Mouse (Mus musculus) mesoderm, embryonic 11.5 days (tissue): ENCODE results near the gene Ttf1.
"Not testable (repeated sequence)": the region's sequence is repeated elsewhere in the genome, so short reads cannot be mapped to it uniquely, and the experiment has no call there.

ENCODE experiments used
- DNase-seq: peaks from one replicate; pipeline ENCODE4 v3.0.0-alpha.2; 2012; ENCODE audit warnings: low read depth, low spot score

The Ttf1 gene

DNA sequence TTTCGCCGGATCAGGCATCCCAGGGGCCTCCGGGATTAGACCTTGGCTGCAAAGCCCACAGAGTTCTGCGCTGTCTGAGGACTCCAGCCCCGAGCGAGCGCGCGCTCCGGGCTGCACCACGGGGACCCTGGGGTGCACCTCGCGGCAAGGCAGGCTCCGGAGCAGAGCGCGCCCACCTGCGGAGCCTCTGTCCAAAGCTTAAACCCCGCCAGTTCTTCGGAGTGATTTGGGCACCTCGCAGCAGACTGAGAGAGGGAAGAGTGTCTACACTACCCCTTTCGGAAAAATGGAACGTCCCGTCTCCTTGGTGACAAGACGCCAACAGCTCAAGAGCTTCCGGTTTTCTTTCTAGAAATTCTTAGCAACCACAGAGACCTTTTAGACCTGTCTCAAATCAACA lies 5.1 kb upstream of the Ttf1 start, which contains the start of gene Cfap77:
TSS of gene Cfap77 (minus strand) at position 76 of the 400 bp plus-strand sequence.
- peak; percentile 78 for DNase-seq

DNA sequence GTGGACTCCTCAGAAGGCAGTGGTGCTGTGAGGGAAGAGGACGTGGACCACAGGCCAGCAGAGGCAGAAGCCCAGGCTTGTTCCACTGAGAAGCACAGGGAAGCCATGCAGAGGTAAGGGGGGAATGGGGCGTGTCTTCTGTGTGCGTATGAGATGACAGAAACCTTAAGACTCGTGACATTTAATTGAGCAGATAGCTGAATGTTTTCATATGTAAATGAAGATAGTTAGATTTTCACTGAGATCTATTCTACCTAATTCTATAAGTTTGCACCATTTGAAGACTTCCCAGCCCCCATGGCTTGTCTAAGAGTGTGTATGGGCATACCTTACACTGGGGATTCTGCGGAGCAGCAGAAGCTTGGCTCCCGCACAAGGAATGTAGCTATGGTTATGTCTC lies 5.7 kb downstream of the Ttf1 start:
- no peak for DNase-seq

DNA sequence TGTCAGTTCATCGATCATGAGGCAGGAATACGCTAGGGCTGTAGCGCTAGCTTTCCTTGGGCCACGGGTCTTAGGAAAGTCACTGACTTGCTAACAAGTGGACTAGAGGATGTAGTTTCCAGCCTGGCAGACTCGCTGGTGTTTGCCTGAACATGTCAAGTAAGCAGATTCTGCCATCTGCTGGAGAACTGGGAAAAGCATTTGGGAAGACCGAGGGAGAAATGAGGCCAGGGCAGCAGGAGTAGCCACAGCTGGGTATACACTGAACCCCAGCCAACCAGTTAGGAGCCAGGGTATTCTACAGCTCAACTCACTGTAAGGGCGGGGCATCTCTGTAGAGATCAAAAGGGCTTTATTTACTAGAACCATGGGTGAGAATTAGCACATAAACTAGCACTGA lies 6.3 kb downstream of the Ttf1 start:
- DNase-seq = peak; percentile 43

DNA sequence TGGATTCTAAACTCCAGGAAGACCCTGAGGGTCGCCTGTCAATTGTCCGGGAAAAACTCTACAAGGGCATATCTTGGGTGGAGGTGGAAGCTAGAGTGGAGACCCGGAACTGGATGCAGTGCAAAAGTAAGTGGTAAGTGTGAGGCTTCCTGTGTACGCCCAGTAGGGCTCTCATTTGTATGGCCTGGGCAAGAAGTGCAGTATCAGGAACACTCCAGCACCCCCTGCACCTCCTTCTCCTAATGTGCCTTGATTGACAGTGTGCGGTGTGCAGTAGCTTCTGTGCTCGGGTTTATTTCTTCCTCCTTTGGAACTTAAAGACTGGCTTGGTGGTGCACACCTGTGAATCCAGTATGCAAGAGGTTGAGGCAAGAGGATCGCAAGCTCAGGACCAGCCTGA lies 14.6 kb downstream of the Ttf1 start:
- DNase-seq = no peak

DNA sequence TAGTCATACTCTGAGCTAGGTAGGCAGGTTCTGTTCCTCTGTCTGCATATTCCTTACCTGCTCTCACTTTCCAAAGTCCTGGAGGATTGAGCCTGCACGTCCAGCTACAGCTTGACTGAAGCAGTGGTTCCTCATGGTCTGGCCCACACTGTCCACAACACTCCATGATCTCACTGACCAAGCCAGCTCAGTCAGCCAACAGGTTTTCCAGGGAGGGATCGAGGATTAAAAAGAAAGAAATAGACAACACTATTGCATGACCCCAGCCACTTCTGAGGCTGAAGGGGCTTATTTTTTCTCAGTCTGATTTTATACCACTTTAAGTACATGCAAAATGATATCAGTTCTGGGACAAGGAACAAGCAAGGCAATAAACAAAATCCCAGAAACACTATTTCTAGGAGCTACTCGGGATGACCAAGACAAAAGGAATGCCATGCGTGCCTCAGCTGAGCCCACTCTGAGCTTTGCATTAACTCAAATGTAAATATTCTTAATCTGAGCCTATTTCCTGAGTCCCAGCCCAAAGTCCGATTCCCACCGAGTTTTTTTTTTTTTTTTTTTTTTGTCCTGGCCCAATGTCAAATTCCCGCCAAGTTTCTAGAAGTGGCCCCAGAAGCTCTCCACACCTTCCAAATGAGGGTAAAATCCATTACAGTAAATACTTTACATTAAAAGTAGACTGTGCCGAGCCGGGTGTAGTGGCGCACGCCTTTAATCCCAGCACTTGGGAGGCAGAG lies 15.4 kb downstream of the Ttf1 start:
- no peak for DNase-seq

DNA sequence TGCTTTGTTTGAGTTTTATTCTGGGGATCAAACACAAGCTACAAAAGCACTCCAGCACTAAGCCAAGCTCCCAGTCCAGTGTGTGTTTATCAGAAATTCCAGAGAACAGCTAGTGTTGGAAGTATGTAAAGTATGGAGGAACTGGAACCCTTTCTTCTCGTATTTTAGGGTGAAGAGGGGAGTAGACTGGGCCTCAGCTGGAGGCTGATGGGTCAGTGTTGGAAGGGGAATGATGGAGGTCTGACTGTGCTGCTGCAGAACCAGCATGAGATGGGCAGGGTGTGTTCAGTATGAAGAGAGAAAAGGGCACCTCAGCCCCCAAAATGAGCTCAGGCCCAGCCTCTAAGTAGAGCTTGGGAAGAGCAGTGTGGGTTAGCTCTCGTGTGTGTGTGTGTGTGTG lies 16.2 kb downstream of the Ttf1 start:
- DNase-seq = no peak

DNA sequence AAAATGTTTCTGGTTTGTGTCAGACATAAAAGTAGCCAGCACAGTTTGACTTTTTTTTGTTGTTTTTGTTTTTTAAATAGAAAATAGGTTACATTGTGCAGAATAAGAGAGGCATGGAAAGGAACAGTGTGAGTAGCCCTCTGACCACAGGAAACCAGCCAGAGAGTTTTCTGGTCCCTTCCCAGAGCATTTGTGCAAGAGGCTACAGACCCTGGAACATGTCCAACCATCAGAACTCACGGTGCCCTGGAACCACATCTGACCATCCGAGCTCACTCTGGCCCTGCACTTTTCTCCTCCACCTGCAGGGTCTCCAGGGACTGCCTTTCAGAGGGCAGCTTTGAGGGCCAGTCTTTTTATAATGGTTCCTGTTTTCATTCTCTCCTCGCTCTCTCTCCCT lies 21.9 kb downstream of the Ttf1 start:
- no peak for DNase-seq

DNA sequence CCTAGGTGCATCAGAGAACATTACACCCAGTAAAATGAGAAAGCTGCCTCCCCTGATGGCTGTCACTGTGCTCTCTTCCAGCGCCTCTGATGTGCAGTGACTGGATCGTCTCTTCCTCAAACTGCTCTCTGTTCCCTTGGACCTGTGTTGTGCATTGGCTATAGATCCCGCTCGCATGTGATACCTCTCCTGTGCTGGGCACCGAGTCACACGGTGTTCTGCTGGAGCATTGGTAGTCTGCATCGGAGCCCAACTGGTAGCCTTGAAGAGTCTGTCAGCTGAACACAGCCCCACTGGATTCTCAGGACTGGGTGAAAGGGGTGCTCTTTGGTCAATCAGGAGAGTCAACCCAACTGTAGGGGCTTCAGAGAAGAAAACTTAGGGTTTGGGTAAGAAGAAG lies 26.0 kb downstream of the Ttf1 start:
- no peak for DNase-seq

DNA sequence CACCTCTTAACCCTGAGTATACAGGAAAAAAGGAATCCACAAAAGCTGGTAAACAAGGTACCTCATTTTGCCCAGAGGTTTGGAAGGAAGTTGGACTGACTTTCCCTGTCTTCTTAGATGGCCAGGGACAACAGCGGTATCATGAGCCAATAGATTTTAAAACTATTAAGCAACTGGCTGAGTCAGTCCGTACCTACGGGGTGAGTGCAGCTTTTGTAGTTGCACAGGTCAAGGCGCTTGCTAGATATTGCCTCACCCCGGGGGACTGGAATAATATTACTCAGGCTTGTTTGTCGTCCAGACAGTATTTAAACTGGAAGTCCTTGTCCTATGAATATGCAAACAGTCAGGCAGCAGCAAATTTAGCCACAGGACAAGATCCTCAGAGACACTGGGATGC lies 29.2 kb downstream of the Ttf1 start:
- DNase-seq = not testable (repeated sequence)

DNA sequence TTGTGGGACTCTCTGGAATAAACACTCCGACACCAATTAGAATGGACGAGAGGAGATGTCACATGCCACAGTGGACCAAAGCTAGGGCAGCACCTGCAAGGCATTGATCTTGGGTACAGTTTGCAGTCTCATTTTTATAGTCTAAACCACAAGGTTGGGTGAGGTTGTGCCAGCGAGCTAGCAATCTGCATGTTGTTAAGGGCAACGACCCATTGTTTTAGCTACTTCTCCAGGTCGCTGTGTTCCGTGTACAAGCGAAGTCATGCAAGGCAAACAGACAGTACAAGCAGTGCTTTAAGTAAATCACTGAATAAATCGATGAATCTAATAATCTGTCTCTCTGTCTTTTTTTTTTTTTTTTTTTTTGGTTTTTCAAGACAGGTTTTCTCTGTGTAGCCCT lies 35.6 kb downstream of the Ttf1 start:
- DNase-seq = no peak

DNA sequence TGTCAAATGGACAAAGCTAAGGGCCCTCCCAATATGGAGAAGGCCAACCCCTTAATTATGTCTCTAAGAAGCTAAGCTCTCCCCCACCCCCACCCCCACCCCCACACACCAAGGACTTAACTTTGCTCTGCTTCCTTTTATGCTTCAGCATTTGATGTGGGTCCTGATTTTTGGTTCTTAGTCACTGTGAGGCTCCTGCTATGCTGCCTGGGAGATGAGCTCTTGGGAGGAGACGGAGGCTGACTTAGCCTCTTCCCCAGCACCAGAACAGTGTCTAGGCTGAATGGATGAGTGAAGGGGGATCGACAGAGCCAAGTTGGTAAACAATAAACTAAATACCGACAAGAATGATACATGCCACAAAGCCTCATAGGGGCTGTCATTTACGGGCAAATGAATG lies 36.7 kb downstream of the Ttf1 start:
- no peak for DNase-seq

DNA sequence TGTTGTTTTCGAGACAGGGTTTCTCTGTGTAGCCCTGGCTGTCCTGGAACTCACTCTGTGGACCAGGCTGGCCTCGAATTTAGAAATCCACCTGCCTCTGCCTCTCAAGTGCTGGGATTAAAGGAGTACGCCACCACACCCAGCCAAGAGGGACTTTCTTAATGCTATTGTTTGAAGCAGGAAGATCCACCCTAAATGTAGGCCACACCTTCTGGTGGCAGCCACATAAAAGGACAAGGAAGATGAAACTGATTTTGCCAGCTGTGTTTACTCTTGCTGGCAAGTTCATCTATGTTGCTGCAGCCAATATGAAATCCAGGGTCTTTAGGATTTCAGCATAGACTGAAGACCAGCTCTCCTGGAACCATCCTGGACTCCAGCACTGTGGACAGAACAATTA lies 37.4 kb downstream of the Ttf1 start:
- no peak for DNase-seq

DNA sequence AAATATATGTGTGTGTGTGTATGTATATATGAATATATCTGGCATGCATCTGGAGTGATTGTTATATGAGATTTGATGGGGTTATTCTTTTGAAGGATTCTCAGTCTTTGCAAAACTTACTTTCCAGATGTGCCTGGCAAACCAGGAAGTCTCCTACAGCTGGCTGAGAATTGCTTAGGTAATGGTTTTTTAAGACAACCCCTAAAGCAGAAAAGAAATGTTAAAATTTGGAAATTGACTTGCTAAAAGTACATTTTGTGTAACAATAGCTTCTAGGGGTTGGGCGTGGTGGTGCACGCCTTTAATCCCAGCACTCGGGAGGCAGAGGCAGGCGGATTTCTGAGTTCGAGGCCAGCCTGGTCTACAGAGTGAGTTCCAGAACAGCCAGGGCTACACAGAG lies 37.9 kb downstream of the Ttf1 start:
- not testable (repeated sequence) for DNase-seq

DNA sequence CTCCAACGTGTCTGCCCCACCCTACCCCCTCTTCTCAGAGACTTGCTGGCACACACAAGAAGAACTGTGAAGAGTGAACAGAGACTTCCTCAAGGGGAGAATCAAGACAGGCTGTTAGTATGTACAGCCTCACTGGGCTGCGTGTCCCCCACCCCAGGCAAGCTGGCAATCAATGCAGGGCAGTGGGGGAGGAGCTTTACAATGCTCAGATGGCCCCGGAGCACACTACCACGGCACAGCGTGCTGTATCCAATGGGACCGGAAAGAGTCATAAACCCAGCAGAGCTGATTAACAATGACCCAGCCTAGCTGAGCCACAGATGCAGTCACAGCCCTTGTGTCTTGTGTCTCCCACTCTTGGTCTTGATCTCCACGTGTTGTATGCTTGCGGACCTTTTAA lies 38.7 kb downstream of the Ttf1 start:
- peak; percentile 2 for DNase-seq

DNA sequence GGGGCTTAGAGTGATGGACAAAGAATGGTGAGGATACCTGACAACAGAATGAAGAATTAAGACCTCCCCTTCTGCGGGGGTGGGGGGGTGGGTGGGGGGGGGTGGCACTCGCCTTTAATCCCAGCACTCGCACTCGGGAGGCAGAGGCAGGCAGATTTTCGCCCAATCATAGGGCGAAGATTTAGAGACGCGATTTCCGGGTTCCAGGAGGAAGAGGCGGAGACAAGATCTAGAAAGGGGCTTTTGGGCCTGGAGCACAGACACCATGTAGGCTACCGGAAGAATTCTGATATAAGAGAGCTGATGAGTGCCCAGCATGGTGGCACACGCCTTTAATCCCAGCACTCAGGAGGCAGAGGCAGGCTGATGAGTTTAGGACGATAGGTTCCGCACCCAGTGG lies 39.6 kb downstream of the Ttf1 start:
- DNase-seq = no peak

DNA sequence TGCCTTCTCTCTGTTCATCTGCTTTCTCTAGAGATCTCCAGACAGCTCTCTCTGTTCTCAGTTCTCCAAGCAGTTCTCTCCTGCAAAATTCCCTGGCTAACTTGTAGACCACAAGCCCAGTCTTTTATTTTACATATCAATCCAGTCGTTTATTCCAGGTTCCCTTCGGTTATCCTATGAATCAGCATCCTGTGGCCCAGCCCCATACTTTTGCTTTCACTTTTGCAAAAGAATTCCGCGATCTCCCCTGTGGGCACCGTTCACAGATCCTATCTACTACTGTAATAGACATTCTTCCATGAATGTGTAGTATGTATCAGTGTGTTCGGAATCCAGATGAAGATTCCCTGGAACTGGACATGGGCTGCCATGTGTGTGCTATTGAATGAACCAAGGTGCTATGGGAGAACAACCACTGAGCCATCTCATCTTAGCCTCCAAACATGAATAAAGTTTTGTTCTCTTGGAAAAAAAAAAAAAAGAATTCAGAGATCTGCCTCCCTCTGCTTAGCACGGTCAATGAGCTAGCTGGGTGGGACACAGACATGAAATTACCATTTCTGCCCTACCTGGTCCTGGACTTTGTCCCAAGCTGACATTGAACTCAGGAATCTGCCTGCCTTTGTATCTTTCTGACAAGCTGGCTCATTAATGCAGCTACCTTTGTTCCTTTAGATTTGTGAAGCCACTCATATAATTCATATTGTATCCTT lies 40.9 kb downstream of the Ttf1 start:
- no peak for DNase-seq

DNA sequence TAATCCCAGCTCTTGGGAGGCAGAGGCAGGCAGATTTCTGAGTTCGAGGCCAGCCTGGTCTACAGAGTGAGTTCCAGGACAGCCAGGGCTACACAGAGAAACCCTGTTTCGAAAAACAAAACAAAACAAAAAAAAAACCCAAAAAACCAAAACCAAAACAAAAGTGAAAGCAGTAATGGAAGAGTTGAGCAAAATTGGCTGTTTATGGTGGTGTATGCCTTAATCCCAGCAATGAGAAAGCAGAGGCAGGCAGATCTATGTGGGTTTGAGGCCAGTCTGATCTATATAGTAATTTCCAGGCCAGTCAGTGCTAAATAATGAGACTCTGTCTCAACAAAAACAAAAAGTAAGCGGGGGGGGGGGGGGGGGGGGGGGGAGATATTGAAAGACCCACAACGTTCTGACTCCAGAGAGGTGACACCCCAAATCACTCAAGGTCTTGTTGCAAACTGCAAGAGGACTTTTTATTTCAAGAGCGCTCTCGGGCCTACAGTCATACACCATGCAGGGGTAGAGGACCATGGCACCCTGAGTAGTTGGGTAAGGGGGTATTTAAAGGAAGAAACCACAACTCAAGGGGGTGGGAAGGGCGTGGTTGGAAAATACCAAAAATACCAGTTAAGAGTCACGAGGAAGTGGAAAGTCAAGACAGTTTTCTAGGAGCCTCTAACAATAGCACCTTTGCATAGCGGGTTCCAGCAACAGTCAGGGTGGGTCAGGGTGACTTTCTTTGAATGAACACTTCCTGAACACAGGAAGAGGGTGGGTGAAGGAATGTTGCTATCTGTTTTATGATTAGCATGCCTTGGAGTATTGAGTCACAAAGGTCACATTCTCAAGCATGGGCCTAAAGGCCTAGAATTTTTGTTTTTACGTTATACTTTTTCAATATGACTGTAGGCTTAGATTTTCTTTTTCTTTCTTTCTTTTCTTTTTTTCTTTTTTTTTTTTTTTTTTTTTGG lies 42.6 kb downstream of the Ttf1 start:
- DNase-seq = not testable (repeated sequence)

DNA sequence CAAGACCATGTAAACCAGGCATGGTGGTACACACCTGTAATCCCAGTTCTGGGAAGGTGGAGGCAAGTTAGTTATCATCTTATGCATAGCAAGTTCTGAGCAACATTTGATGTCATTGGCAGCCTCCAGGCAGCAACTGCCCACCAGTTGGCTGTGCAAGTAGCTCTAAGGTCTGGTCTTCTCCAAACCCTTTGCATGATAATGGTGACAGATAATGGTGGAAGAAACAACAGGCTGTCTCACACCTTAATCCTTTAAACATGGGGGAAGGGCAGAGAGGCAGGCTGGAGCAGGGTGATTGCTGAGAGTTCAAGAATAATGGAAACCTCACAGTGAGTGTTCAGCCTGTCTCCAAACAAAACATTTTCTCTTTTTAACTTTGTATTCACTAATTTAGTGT lies 60.9 kb downstream of the Ttf1 start:
- no peak for DNase-seq

DNA sequence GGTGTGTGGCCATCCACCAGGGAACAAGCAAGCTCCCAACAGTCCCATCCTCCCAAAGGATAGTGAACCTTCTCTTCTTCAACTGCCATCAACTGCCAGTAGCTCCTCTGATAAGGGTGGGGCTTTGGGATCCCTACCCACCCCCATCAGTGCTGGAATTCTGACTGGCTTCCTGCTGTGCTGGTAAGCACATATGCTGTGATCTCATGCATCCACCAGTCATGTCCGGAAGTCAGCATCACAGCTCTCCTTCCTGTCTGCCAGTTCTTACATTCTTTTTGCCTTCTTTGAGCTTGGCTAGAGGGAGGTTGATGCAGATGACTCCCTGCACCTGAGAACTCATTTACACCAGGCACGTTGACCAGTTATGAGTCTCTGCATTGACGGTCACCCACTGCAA lies 62.4 kb downstream of the Ttf1 start:
- DNase-seq = no peak

DNA sequence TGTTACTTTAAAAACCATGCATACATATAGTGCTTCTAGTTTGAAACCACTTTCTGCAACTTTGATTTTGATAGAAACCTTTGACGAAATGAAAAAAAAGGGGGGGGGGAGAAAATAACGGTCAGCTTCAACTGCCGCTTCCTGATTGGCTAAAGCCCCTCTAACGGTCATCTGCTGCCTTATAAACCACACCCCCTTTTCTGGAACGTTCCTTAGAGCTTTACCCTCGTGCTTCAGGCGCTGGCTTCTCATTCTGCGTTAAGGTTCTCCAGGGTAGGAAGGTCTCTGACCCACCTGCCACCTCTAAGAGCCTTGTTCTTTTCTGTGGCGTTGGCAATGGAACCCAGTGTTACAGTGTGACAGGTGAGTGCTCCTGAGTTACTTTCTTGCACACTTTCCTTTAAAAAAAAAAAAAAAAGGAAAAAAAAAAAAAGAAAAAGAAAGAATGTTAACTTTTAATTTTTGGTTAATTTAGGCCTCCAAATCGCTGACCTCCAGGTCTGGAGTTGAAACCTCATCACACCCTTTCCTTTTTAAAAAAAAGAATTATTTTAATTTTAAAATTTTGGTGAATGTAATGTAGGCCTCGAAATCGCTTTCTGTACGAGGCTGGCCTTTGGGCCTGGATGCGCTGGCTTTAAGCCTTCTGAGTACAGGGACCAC lies 64.0 kb downstream of the Ttf1 start, which contains the start of gene Setx:
TSS of gene Setx (plus strand) at position 275 of the 663 bp plus-strand sequence.
- DNase-seq = peak; percentile 7

DNA sequence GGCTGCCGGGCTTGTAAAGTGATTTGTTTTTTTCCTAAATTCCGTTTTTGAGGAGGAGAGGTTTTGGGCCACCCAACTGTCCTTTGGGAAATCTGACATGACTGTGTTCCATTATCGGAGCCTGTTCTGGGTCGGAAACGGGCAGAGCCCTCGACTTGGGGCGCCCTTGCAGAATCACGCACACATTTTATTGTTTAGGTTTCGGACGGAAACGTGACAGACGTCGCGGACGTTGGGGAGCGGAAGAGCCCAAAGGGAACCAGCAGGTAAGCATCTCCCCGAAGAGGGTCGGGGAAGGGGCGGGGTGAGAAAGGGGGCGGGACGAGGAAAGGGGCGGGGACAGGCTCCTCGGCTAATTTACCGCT lies 64.5 kb downstream of the Ttf1 start:
- no peak for DNase-seq
